Mouse (Mus musculus): ENCODE measurements around the gene Gm10134.

The Gm10134 gene

DNA sequence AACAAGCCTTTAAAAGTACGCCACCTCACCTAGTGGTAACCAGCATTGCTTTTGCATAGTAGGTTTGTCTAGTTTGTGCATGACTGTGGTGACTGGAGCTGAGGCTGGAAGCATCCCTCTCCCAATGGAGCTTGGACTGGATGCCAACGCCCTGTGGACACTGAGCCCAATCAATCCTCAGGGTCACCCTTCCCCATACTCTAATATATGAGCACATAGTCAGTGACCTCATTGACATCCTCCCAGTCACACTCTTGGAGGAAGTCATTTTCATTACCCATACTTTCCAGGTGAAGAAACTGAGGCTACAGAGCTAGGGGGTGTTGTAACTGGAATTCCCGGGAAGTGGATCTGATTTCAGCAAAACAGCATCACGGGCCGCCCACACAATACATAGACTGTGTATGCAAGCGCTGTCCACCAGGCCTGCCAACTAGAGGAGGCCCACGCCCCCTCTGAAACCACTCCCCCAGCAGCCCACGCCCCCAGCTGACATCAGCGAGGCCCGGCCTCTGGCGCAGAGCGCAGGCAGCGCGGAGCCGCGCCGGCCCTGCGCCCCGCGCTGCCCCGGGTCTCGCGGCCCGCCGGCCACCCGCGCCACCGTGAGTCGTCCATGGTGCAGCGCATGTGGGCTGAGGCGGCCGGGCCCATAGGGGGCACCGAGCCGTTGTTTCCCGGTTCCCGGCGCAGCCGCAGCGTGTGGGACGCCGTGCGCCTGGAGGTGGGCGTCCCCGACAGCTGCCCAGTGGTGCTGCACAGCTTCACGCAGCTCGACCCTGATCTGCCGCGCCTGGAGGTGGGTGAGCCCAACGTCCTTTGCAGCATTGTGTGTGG lies 27.3 kb downstream of the Gm10134 start:
- DNase-seq (ENCODE audit: low spot score): peak; percentile 30

DNA sequence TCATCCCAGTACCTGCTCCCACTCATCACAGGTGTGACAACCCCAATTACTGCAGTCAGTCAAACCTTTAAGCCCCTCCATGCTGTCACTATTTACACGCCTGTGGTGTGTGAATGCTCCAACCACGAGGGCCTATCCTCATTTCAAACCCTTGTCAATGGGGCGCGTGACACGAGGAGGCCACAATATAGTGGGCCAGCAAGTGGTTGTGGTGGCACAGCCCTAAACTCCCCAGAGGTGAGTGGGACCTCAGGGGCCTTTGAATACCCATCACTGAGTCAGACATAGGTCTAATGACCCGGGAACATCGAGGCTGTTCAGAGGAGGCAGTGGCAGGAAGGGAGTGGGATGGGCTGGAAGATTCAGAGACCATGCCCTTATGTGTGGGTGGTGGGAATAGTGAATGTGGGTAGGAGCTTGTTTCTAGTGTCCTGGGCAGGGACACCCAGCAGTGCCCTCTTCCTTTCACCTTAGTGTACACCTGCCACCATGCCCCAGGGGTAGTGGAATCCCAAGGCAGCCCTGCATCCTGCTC lies 28.1 kb downstream of the Gm10134 start:
- DNase-seq (ENCODE audit: low spot score): no peak

GRCm38 (mm10) chr2:28534436-28535262 lies 28.8 kb downstream of the Gm10134 start:
- no peak for DNase-seq (ENCODE audit: low spot score)

DNA sequence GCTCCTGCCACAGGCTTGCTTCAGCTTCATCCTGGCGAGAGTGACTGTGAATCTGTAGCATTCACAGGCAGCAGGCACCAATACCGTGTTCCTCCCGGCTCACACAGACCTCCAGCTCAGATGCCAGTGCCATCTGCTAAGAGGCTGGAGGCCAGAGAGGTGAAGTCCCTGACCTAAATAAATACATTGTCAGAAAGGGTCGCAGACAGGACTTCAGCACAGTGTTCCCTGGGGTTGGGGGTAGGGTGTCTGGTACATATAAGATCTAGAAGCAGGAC lies 29.3 kb downstream of the Gm10134 start:
- no peak for DNase-seq (ENCODE audit: low spot score)

GRCm38 (mm10) chr2:28535650-28536049 lies 29.8 kb downstream of the Gm10134 start:
- DNase-seq (ENCODE audit: low spot score): no peak

DNA sequence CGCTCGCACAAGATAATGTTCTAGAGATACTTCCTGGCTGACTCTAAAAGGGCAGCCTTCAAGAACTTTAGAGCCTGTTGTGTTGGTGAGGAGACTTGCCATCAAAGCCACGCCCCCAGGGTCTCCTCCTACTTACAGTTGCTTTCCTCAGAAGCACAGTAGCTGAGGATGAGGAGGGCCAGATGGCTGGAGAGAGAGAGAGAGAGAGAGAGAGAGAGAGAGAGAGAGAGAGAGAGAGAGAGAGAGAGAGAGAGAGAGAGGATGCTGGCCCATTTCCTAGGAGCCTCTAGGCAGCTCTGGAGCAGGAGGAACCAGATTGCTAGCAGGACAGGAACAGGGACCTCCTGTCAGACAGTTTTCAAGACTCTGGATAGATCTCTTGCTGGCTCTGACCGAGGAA lies 30.3 kb downstream of the Gm10134 start:
- no peak for DNase-seq (ENCODE audit: low spot score)

GRCm38 (mm10) chr2:28536766-28537633 lies 31.1 kb downstream of the Gm10134 start:
- DNase-seq (ENCODE audit: low spot score): no peak

GRCm38 (mm10) chr2:28537634-28537920 lies 31.7 kb downstream of the Gm10134 start:
- DNase-seq (ENCODE audit: low spot score): no peak

DNA sequence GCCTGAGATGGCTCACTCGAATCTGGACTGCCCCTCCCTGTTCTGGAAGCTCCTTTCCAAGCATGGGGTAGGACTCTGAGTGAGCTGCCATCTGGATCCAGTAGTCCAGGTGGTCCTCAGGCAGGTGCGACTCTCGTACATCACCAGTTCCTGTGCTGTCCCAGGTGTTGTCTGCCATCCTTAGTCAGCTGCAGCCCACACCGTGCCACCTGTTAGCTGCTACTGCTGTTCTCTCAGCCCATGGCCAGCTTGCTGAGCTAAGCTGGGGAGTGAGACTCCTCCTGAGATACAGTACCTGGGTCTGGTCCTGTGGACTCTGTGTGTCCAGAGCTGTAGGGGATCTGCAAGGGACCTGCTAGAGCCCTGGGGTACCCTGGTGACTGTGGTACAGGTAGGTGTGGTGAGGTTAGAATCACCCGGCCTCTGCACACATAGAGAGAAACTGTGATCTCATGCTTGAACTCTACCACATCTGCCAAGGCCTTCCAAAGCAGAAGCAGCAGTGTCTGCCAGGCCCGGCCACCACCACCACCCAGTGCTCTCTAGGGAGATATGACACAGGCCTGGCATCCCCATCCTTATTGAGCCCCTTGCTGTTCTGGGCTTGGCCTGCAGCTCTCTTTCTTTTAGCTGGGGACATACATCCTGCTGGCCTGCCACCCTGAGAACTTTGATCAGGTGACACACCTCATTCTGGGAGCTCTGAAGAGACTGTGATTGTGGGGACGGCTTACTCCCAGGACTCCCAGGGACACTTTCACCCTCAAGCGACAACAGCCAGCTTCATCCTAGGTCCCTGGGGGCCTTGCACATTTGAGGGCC lies 32.3 kb downstream of the Gm10134 start:
- DNase-seq (ENCODE audit: low spot score): no peak

GRCm38 (mm10) chr2:28538817-28539128 lies 32.9 kb downstream of the Gm10134 start:
- no peak for DNase-seq (ENCODE audit: low spot score)

DNA sequence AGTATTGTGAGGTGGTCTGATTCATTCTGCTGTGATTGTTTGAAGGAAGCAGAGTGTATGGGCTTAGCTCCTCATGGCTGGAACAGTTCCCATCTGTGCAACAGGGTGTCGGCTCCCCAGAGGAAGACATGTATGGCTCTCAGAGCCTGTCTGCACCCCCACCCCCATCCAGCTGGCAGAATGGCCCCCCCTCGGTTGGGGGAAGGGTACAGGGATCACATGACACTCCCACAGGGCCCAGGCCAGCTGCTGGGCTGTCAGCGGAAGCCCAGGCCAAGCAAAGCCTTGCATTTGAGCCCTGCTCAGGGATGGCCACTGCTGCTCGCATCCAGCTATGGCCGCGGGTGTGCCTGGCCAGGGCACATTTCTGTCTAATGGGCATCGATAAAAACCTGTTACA lies 33.3 kb downstream of the Gm10134 start:
- DNase-seq (ENCODE audit: low spot score): no peak

- DNase-seq (ENCODE audit: low spot score): no peak
These were observed 34.1 kb downstream of the Gm10134 start for GRCm38 (mm10) chr2:28539949-28540348.

- DNase-seq (ENCODE audit: low spot score): no peak
These were observed 34.8 kb downstream of the Gm10134 start for GRCm38 (mm10) chr2:28540587-28541227.

- DNase-seq (ENCODE audit: low spot score): no peak
These were observed 38.0 kb downstream of the Gm10134 start for GRCm38 (mm10) chr2:28543894-28544293.

- no peak for DNase-seq (ENCODE audit: low spot score)
These were observed 40.1 kb downstream of the Gm10134 start for GRCm38 (mm10) chr2:28545976-28546375.

GRCm38 (mm10) chr2:28546560-28546959 lies 40.7 kb downstream of the Gm10134 start:
- no peak for DNase-seq (ENCODE audit: low spot score)

- peak; percentile 72 for DNase-seq (ENCODE audit: low spot score)
These were observed 41.6 kb downstream of the Gm10134 start for GRCm38 (mm10) chr2:28547237-28548172.

- no peak for DNase-seq (ENCODE audit: low spot score)
These were observed 43.3 kb downstream of the Gm10134 start for GRCm38 (mm10) chr2:28549157-28549556.

DNA sequence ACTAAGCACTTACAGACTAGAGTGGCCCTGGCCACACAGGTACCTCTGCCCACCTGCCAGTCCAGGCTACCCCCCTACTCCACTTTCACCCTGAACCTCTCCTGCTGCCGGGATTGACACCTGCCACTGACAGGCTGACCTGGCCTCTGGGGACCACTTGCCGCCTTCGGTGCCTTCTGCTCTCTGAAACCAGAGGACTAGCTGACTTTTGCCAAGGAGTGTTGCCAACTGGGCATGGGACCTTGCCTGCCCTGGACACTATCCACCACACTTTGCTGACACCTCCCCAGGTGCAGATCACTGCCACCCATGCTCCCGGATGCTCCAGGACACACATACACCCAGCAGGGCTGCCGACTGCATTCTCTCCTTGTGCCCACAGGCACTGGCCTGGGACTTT lies 46.4 kb downstream of the Gm10134 start:
- no peak for DNase-seq (ENCODE audit: low spot score)

Data from c-Kit-positive CD71-positive TER-119-positive erythroid progenitor cells, embryonic 14.5 days (primary cell).